Mouse (Mus musculus): ENCODE data around the gene Slc30a6.

- TF ChIP-seq POLR2A (IDR thresholded peaks at IDR 0.05; ENCODE audit: low read depth, low read length) (no peak), CTCF (conservative IDR thresholded peaks at IDR 0.05; ENCODE audit: insufficient read depth, insufficient read length, low read depth, low read length) (no peak)
Measured at GRCm38 (mm10) chr17:74424401-74425005, 29.1 kb downstream of the Slc30a6 start.
